Mouse (Mus musculus): Measurements from ENCODE around the gene Adgrl3. TPM values are rescaled to one million over a fixed set of nuclear protein-coding genes. Genes with fewer than 3 reads are reported as not detected.

The Adgrl3 gene
- total RNA-seq, 2 experiments from 2014 or later, result 11.8 to 13.1 TPM

DNA sequence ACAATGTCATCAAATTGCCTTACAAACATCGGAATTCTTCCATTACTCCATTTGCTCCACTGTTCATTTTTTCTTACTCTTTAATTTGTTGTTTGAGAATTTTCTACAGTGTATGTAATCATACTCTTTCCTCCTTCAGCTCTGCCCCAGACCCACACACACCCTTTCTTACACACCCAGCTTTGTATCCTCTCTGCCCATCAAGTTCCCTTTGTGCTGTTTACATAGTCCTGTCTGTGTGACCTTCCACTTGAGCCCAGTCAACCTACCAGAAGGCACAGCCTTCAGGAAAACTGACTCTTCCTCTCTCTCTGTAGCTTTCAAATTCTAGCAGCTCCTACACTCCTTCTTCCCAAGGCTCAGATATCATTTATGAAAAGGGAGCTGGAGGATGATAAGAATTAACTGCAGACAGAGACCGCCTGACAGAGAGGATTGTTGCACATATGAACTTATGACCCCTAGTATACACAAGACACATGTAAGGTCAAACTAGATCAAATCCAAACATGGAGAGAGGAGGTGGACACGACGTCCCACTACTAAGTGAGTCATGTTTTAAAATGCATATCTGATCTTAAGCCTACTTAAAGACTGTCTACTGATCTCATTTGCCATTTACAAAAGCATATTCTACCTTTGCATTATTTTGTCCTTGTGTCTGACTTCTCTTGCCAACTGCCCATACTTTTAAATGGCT, 654.5 kb downstream of the Adgrl3 start:
- no peak for DNase-seq

DNA sequence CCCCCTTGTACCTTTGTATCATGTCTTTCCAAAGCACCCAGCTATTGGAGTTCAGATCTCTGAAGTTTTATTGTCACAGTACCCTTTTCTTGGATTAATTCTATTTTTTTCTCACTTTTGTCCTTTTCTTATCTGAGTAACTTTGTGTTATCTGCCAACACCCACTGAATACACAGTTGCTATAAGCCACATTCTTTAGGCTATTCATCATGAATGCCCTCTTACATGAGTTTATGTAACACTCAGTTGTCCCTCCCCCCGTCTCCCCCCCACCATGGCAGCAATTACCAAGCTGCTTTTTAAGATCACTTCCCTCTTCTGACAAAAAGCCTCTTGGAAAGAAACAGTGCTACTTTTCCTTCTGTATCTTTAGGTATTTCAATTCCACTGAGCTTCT, 655.0 kb downstream of the Adgrl3 start:
- no peak for DNase-seq

DNA sequence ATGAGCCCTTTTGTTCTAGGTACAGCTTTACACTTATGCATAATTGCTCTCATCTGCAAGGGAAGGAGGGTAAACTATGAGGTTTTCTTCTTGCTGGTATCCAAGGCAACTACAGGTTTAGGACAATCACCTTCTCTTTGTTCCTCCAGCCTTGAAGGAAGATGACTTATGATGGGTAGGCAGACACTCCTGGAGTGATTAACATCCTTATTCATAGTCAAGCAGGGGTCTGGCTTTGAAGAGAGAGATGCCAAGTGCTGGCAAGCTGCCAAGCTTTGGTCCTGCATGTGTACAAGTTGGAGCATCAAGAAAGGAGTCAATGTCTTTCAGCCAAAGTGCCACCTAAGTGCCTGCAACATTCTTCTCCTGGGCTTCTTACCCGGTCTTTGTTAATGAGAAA, 657.0 kb downstream of the Adgrl3 start:
- no peak for DNase-seq

DNA sequence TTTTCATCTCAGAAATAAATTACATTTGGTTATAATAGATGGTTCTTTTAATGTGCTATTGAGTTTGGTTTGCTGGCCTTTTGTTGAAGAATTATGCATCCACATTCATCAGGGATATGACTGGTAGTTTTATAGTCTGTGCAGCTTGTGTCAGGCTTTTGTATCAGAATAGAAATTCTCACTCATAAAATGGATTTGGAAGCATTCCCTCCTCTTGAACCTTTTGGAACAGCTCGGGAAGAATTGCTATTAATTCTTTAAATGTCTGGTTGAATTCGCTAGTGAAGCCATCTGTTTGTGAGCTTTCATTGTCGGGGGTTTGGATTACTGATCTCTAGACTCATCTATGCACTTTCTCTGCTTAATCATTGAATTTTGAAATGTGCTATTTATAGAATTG, 666.3 kb downstream of the Adgrl3 start:
- DNase-seq, result no peak

DNA sequence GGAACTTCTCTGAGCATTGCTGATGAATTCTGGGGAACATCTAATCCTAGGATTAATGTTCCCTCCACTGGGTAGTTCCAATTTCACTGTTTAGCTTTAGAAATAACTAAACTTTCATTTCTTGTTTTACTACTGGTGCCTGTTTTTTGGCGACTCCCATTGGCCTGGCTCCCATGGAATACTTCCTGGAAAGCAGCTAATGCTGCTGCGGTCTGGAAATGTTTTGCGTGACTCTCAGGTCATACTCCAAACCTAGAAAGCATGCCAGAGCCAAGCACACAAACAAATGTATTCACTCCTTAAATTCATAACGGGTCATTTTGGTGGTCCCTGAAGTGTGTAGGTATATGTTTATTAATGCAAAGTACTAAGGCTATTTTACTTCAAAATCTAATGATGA, 666.9 kb downstream of the Adgrl3 start:
- peak; percentile 8 for DNase-seq

DNA sequence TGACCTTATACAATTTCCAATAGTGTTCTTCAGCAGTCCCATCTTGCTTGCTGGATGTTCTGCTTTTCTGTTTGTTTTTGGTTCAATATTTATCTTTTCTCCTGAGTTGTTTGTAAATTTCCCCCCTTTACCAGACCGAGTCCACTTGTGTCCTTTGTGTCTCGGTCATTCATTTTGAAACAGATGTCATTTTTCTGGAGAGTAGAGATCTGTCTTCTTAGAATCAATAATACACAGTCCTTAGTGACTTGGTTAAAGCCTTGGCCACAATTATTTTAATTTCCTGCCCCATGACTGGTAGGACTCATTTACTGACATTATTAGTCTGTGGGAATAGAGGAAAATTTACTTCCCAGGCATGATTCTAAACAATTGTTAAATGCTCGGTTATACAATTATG, 709.7 kb downstream of the Adgrl3 start:
- no peak for DNase-seq

DNA sequence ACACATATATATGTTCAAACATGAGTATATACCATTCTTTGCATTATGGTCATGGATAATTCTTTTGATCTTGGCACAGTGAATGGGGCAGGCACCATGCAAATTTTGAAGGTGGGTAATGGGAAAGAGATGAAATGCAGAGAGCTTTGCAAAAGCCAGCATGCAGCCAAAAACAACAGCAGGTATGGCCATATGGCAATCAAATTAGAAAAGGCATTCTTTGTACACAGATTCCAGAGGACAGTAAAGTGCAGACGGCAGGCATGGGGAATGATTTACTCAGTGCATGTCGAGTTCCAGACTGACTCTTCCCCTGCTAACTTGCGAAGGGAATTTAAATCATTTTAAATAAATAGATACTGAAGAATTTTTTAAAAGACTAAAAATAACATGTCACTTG, 716.1 kb downstream of the Adgrl3 start:
- DNase-seq, result no peak

DNA sequence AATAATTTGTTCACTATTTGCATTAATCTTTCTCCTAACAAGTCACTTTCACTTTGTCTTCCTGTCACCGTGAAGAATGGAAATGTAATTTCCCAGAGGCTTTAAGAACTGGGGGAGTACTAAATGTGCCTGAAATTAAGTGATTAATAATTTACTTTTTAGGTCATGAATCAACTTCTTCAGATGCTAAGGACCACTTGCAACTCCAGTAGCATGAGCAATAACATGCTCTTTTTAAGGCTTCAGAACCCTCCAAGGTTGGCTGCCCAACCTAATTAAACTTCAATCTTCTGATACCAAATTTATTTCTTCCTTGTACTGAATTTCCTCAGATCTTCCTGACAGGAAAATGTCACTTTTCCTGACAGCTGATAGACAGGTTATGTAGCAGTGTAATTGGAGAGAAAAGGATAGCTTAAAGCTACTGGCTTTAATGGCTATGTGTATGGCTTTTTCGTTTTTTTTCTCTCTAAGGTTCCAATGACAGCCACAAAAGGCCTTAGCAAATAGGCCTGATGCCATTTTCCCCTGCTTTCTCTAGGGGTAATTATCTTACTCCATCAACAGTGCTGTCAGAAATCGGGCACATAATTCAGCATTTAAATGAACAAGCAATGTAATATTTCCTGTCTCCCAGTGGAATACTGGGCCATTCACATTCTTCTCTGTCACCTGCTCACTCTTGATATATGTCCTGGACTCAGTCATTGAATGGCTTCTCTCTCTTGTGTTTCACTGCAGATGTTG, 718.5 kb downstream of the Adgrl3 start:
- no peak for DNase-seq

DNA sequence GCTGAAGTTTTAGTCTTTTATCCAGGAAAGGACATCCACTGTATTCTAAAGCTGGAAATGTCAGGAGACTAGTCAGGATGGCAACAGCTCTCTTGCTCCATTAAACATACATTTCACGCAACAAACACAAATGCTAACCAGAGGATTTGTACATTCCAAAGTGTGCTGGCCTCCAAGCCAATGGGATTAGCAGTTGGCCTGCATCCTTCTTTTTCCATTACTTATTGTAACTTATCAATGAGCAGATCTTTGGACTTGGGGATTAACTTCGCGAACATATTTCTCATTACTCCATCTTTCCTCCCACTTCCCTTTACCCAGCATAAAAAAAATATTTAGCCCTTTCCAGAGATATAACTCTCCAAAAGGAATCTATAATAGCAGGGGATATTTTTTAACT, 732.5 kb downstream of the Adgrl3 start:
- DNase-seq, result no peak

DNA sequence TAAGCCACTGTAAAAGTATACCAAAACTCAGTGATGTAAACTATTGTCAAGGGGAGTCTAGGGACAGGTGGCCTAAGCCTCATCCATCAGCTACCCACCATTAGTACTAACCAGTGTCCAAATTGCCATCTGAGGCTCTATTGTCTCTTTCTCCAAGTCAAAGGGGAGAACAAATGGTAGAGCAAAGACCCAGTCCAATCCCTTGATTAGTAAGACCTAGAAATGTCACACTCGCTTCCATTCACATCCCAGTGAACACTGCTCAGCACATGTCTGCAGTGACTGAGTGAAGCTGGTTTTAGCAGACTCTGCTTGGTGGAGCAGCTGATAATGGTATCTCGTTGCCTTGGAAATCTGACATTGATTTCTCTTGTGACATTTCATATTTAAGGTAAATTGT, 735.8 kb downstream of the Adgrl3 start:
- DNase-seq, result no peak

DNA sequence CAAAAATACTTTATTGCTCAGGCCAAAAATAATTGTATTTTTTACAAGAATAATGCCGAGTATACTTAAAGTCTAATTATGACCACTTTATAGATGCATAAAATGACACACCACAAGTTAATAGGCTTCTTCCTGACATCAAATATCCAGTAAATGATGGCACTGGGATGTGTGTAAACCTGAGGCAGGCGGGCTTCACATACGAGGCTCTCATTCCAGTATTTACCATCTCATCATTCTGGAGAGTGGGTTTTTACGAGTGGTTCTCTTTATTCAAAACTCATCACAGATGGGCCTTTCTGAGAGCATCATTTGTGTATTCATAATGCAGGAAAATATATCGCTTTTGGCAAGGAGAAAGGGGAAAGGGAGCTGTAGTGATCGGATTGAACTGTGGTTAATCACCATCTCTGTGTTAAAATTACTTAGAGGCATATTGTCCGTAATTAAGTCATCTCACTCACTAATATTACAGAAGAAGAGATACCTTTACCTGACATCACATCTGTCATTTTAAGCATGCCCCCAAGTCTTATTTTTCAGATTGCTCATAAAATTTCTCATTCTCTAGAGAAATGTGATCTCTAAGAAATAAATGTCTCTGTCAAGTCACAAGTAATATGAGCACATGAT, 737.3 kb downstream of the Adgrl3 start:
- DNase-seq, result no peak

DNA sequence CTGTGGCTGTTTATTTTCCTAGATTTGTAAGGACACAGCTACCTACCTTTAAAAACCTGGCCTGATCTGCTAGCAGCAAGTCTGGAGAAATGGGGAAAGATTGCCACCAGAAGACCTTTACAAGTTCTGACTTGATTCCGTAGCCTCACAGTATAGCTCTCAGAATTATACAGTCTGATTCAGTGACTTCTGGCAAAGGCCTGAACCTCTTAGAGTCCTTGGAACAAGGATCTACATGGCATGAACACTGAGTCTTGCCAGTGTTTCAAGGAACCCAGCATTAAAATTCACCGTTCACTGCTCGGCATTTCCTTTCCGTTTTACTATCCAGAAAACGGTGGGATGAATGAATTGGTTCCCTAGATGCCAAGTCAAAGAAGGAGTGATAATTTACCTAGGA, 756.3 kb downstream of the Adgrl3 start:
- no peak for DNase-seq

DNA sequence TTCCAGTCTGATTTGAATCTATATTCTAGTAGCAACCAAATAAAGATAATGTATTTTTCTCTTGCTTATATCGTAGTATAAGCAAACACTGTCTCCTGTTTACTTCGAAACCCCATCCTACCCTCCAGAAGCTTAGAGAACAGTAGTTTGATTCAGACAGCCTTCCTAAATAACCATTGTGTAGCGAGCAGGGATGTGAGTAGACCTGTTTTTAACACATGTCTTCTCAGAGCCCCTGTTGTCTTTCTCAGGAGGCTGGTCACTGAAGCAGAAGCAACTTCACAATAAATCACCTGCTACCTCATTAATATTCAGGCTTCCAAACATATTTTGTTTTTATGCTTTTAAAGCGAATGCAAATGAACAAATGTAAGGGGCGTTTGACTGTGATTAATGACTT, 756.8 kb downstream of the Adgrl3 start:
- DNase-seq, result no peak

DNA sequence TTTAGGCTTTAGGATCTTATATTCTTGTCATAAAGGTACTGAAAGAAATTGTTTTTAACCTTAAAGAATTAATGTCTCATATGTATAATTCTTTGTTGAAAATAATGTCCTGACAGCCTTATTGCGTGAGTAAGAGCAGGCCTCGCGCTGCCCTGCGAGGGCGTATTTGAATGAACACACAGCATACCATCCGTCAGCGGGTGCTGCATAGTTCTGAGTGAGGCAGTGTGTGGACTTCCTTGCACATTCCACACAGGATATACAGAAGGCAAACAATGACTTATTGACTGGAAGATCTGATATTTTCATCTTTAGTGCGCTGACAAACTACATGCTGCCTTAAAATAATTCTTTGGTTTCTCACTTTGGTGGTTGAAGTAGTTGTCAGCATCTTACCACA, 764.8 kb downstream of the Adgrl3 start:
- no peak for DNase-seq

DNA sequence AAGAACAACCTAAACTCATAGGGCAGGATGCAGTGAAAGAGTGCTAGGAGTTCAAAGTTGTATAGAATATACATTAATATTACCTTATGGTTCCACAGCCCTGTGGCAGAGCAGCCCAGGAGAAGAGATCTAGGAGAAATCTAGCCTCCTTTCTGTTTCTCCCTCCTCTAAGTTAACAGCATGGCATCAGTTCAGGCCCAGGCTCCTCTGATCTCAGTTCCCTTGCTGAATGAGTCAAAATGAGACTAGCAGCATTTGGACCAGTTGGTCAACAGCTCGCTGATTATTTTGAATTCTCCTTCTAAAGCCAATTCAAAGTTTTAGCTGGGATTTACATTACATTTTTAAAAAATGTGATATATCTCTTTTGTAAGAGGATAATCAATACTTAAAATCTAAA, 770.8 kb downstream of the Adgrl3 start:
- DNase-seq, result no peak

DNA sequence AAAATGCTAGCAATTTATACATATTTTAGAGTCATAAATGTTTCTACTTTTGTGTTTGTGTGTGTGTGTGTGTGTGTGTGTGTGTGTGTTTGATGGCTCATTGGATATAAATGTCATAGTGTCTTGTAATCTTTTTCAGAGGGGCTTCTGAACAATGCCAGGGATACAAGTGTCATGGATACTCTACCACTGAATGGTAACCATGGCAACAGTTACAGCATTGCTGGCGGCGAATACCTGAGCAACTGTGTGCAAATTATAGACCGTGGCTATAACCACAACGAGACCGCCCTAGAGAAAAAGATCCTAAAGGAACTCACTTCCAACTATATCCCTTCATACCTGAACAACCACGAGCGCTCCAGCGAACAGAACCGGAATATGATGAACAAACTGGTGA, 774.2 kb downstream of the Adgrl3 start:
- DNase-seq, result no peak

DNA sequence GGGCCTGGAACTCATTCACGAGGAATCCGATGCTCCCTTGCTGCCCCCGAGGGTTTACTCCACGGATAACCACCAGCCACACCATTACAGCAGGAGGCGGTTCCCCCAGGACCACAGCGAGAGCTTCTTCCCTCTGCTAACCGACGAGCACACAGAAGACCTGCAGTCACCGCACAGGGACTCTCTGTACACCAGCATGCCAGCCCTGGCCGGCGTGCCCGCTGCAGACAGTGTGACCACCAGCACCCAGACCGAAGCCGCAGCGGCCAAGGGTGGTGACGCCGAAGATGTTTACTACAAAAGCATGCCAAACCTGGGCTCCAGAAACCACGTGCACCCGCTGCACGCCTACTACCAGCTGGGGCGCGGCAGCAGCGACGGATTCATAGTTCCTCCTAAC, 774.7 kb downstream of the Adgrl3 start:
- DNase-seq, result no peak

DNA sequence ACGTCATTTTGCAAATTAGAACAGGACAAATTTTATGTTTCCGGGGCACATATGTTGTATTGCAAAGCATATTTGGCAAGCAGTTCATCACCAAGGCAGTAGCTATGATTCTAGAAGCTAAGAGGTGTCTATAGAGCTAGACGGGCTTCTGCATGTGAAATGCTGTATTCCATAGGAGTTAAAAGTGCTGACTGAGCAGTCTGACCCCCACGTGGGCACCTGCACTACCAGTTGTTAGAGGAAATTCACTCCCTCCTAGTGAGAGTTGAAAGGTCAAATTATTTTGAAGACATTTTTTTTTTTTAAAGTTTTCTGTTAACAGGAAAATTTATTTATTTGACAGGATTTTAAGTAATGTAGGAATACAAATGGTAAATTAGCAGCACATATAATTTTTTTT, 776.2 kb downstream of the Adgrl3 start:
- no peak for DNase-seq

DNA sequence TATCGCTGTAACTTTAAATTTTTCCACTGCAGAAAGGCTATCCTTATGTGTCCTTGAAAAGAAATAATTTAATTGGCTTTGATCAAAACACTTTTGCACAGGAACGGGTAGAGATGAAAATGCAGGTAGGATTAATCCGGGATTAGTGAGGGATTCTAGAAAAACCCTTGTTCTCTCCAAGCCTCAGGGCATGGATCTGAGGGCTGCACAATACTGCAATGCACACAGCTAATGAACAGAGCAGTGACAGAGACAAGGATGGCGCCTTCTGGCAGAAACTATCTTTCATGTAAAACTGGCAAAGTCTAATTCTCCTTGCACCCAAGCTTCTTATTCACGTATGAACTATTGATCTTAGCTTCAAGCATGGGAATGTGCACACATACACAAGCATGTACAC, 791.0 kb downstream of the Adgrl3 start:
- no peak for DNase-seq

DNA sequence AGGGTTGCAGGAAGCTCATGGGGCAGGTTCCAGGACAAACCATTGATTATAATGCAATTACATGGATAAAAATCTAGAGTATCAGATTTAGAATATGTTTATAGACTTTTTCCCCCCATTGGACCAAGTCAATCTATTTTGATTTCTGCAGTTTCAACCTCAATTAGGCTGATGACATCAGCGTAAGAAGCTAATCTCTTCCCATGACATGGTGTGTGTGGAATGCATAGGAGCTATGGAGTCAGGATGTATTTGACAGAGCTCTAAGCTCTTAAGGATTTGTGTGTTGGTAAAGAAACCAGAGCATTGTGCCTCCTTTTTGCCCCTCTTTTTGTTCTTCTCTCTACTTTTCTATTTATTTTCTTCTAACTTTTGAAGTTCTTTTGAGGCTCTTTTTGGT, 812.1 kb downstream of the Adgrl3 start:
- DNase-seq, result no peak

DNA sequence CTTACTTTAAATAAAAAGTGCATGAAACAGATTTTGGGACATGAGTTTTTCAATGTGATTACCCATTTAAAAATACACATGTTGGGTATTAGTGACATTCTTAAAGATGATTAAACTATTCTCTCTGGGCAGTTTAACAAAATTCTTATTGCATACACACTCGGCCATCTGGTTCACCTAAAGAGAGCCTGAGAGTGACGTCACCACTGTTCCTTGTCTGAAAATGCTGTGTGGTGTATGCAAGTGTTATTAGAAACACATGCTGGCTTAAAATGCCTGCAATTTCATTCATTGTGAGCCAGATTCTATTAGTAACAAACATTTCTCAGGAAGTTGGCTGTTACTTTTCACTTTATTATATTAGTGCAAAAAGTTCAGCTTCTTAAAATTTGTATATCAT, 812.7 kb downstream of the Adgrl3 start:
- DNase-seq, result no peak

DNA sequence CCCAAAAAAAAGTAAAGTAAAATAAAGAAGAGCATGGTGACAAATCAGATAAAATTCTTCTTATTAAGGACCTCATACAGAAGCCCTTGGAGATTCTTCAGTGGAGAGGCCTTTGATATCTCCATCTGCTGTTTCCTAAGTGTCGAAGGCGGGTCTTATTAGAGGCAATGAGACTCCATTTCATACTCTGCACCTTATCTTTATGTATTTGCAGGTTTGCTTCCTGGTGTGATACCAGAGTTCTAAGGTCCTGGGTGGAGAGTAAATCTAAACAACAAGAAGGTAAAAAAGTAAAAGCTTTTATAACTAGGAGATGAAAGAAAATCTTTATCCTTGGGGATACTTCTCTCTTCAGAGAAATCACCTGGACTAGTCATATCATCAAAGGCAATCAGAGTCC, 817.9 kb downstream of the Adgrl3 start:
- no peak for DNase-seq

DNA sequence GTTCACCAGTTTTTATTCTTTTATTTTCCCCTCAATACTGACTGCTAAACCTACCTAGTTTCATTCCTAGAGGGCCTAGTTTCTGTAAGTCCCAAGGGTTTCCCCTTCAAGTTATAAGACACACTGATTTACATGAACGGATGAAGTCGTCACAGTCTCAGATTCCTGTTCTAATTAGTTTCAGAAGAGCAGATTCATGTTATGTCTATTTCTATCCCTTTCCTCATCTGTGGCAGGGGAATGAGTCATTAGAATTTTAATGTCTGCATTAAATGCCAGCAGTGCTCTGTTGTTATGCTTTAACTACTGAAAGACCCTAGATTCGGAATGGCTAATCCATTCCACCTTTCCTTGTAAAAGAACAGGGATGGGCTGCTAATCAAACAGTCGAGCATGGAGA, 823.9 kb downstream of the Adgrl3 start:
- DNase-seq, result no peak

DNA sequence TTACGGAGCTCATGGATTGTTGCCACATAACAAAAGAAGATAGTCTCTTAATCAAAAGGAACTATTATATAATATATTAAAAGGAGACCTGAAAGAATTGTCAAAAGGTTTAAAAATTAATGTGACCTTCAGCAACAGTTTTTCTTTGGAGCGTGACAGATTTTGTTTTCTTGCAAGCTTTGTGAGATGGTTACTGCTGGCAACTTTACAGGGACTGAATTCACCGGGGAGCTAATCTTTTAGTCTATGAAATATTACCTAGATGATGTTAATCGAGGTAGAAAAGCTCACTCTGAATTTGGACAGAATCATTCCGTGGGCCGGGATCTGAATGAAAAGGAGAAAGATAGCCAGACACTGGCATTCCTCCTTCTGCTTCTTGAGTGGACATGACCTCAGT, 850.4 kb downstream of the Adgrl3 start:
- DNase-seq, result no peak

All from heart, postnatal 4 days (tissue).